Mouse (Mus musculus) embryonic facial prominence, embryonic 11.5 days (tissue): Measurements from ENCODE around the gene Cdc42se2. TPM values are rescaled to one million over a fixed set of nuclear protein-coding genes. Genes with fewer than 3 reads are reported as not detected.

Experiments used
- ATAC-seq: fragments of 200-750 bp; cut with Nextera tagmentation; replicated peaks from 2 replicates; pipeline ENCODE4 v1.8.0; 2017; ENCODE audit warnings: low read depth; ENCODE audit not compliant: insufficient number of reproducible peaks, low FRiP score, low TSS enrichment
- DNase-seq: peaks from one replicate; pipeline ENCODE4 v3.0.0-alpha.2; 2015; ENCODE audit warnings: low spot score
- H3K27ac ChIP-seq: fragments of 300-500 bp; sonication (generic); replicated peaks from 2 replicates; pipeline ENCODE4 v1.5.1; 2014; ENCODE audit warnings: mild to moderate bottlenecking, low read depth, low read length, control low read depth
- H3K27me3 ChIP-seq: fragments of 300-500 bp; sonication (generic); 2 replicates; pipeline ENCODE4 v1.6.1; 2014; ENCODE audit warnings: mild to moderate bottlenecking, low read length, moderate library complexity, mixed read lengths; ENCODE audit not compliant: control insufficient read depth, insufficient read depth
- H3K36me3 ChIP-seq: fragments of 300-500 bp; sonication (generic); replicated peaks from 2 replicates; pipeline ENCODE4 v1.6.1; 2014; ENCODE audit warnings: low read depth, mild to moderate bottlenecking, low read length, moderate library complexity, mixed read lengths; ENCODE audit not compliant: control insufficient read depth, insufficient read depth
- H3K4me1 ChIP-seq: fragments of 300-500 bp; sonication (generic); 2 replicates; pipeline ENCODE4 v1.6.1; 2014; ENCODE audit warnings: low read length, mixed read lengths; ENCODE audit not compliant: control insufficient read depth, insufficient read depth
- H3K4me2 ChIP-seq: fragments of 300-500 bp; sonication (generic); 2 replicates; pipeline ENCODE4 v1.6.1; 2014; ENCODE audit warnings: low read depth, mild to moderate bottlenecking, control low read depth, low read length, moderate library complexity
- H3K4me3 ChIP-seq: fragments of 300-500 bp; sonication (generic); 2 replicates; pipeline ENCODE4 v1.5.1; 2014; ENCODE audit warnings: low read depth, low read length, control low read depth
- H3K9ac ChIP-seq: fragments of 300-500 bp; sonication (generic); replicated peaks from 2 replicates; pipeline ENCODE4 v1.6.1; 2014; ENCODE audit warnings: mild to moderate bottlenecking, control low read depth, low read length
- H3K9me3 ChIP-seq: fragments of 300-500 bp; sonication (generic); replicated peaks from 2 replicates; pipeline ENCODE4 v1.6.1; 2016; ENCODE audit warnings: mild to moderate bottlenecking, low read length, inconsistent platforms, mixed read lengths; ENCODE audit not compliant: control insufficient read depth
- WGBS: fragments of 180-500 bp; shearing (Covaris S2); extraction: QIAGEN DNeasy Blood & Tissue Kit; methylation state at CpG from one replicate; pipeline ENCODE4 v1.1.7; 2014; 5-methylcytosine and 5-hydroxymethylcytosine counted together
- polyA plus RNA-seq: library from polyadenylated mRNA; unstranded; fragments of >200 nt; fragmentation: Nextera tagmentation; extraction: Ambion mirVana; gene quantifications from 2 replicates; pipeline ENCODE4 v1.2.1, GENCODE M21; 2014

Cdc42se2 gene
- polyA plus RNA-seq, 1 experiment from 2014 or later = 150 TPM

GRCm38 (mm10) chr11:54741330-54741729 is 46.1 kb downstream of the Cdc42se2 start:
- H3K36me3 ChIP-seq = no peaks in the 10 kb centered on the region

GRCm38 (mm10) chr11:54739012-54739750 is 48.3 kb downstream of the Cdc42se2 start:
- no peak for ATAC-seq
- no peaks in the 10 kb centered on the region; the same call in 1 of the 2 replicates for H3K36me3 ChIP-seq
- no peak overlapping the region for H3K9ac ChIP-seq

More at GRCm38 (mm10) chr11:54741330-54741729, 46.1 kb downstream of the Cdc42se2 start:
- no peak overlapping the region for H3K4me2 ChIP-seq
- no peaks in the 10 kb centered on the region for H3K27me3 ChIP-seq
- no peak overlapping the region for H3K9ac ChIP-seq
- ATAC-seq (no peak), DNase-seq (no peak)
- H3K4me3 ChIP-seq = no peak overlapping the region
- WGBS = 94% methylated on average over 2 of the region's 2 CpGs
- no peak overlapping the region for H3K27ac ChIP-seq
- H3K4me1 ChIP-seq = no peaks in the 10 kb centered on the region
- no peaks in the 10 kb centered on the region for H3K9me3 ChIP-seq

DNA sequence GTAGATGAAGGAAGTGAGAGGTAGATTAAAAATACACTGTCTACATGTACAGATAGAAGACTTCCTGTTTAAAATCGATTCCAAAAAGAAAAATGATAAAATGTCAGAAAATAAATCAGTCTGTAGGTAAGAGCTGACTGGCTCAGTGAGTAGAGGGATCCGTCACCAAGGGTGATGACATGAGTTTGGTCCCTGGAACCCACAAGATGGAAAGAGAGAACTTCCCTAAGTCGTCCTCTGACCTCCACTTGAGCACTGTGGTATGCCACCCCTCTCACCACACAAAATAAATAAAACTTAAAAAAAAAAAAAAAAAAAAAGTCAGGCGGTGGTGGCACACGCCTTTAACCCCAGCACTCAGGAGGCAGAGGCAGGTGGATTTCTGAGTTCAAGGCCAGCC is 50.6 kb downstream of the Cdc42se2 start:
- H3K4me2 ChIP-seq = no peak overlapping the region
- H3K27ac ChIP-seq = no peak overlapping the region
- H3K9ac ChIP-seq = no peak overlapping the region
- DNase-seq (no peak), ATAC-seq (no peak)
- no peaks in the 10 kb centered on the region for H3K27me3 ChIP-seq
- H3K9me3 ChIP-seq = no peaks in the 10 kb centered on the region
- no peaks in the 10 kb centered on the region for H3K4me1 ChIP-seq
- WGBS = 94% methylated on average over 3 of the region's 5 CpGs
- no peak overlapping the region for H3K4me3 ChIP-seq
- no peaks in the 10 kb centered on the region; the same call in 1 of the 2 replicates for H3K36me3 ChIP-seq

More at GRCm38 (mm10) chr11:54739012-54739750, 48.3 kb downstream of the Cdc42se2 start:
- H3K4me2 ChIP-seq = no peak overlapping the region
- H3K9me3 ChIP-seq = no peaks in the 10 kb centered on the region
- H3K4me1 ChIP-seq = no peaks in the 10 kb centered on the region
- H3K4me3 ChIP-seq = no peak overlapping the region
- 88% methylated on average over 4 of the region's 4 CpGs for WGBS
- DNase-seq = no peak
- H3K27me3 ChIP-seq = no peaks in the 10 kb centered on the region
- H3K27ac ChIP-seq = no peak overlapping the region

- Histone ChIP-seq H3K4me2 (no peak overlapping the region), H3K9ac (no peak overlapping the region), H3K9me3 (no peaks in the 10 kb centered on the region), H3K27me3 (no peaks in the 10 kb centered on the region), H3K4me1 (no peaks in the 10 kb centered on the region), H3K36me3 (no peaks in the 10 kb centered on the region; the same call in 1 of the 2 replicates), H3K27ac (no peak overlapping the region), H3K4me3 (no peak overlapping the region)
- no peak for DNase-seq
- ATAC-seq = no peak
- WGBS = 91% methylated on average over 1 of the region's 1 CpGs
Measured at GRCm38 (mm10) chr11:54735114-54735513, 52.4 kb downstream of the Cdc42se2 start.

GRCm38 (mm10) chr11:54733546-54733945 is 53.9 kb downstream of the Cdc42se2 start:
- H3K4me3 ChIP-seq = no peak overlapping the region

DNA sequence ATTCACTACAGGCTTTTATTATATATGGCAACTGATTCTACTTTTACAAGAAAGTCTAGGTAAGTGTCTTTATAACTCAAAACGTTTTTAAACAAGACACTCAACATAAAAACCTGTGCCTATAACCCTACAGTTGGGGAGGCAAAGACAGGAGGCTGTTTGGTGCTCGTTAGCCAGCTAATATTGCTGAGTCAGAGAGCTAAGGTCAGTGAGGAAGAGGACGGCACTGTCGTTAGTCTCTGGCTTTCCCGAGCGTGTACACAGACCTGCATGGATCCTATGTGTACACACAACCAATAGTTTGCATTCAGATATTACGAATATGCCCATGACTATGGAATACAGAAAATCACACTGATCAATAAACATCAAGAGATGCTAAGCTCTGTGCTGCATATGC is 56.1 kb downstream of the Cdc42se2 start:
- no peak overlapping the region for H3K4me2 ChIP-seq
- H3K4me1 ChIP-seq = no peaks in the 10 kb centered on the region
- no peak for ATAC-seq
- no peak for DNase-seq
- peaks cover 3% of the 10 kb centered on the region for H3K36me3 ChIP-seq
- H3K4me3 ChIP-seq = no peak overlapping the region
- H3K27ac ChIP-seq = no peak overlapping the region
- H3K27me3 ChIP-seq = no peaks in the 10 kb centered on the region
- H3K9ac ChIP-seq = no peak overlapping the region
- WGBS = 85% methylated on average over 7 of the region's 7 CpGs
- H3K9me3 ChIP-seq = no peaks in the 10 kb centered on the region

More at GRCm38 (mm10) chr11:54733546-54733945, 53.9 kb downstream of the Cdc42se2 start:
- Histone ChIP-seq H3K9ac (no peak overlapping the region), H3K9me3 (no peaks in the 10 kb centered on the region), H3K27me3 (no peaks in the 10 kb centered on the region), H3K27ac (no peak overlapping the region), H3K4me1 (no peaks in the 10 kb centered on the region), H3K36me3 (peaks cover 3% of the 10 kb centered on the region; the same call in 1 of the 2 replicates), H3K4me2 (no peak overlapping the region)
- no peak for ATAC-seq
- 83% methylated on average over 7 of the region's 7 CpGs for WGBS
- DNase-seq = no peak

GRCm38 (mm10) chr11:54730931-54731330 is 56.5 kb downstream of the Cdc42se2 start:
- ATAC-seq = no peak
- H3K9ac ChIP-seq = no peak overlapping the region

DNA sequence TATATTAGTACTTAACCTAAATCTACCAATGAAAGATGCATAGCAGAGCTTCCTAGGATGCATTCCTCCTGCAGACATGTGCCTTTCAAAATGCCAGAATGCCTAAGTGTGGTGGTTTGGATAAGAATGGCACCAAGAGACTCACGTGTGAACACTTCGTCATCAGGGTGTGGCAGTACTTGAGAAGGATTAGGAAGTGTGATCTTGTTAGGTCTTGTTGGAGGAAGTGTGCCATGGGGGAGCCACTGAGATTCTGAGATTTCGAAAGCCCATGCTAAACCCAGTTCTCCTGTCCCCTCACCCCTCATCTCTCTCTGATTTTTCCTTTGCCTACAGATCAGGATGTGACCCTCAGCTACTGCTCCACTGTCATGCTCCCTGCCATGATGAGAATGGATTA is 58.2 kb downstream of the Cdc42se2 start:
- Histone ChIP-seq H3K36me3 (peaks cover 3% of the 10 kb centered on the region), H3K4me3 (no peak overlapping the region)
- 88% methylated on average over 3 of the region's 3 CpGs for WGBS

More at GRCm38 (mm10) chr11:54730931-54731330, 56.5 kb downstream of the Cdc42se2 start:
- no peaks in the 10 kb centered on the region for H3K4me1 ChIP-seq
- no peak overlapping the region for H3K27ac ChIP-seq
- H3K36me3 ChIP-seq = peaks cover 3% of the 10 kb centered on the region
- no peak overlapping the region for H3K4me2 ChIP-seq
- 83% methylated on average over 5 of the region's 5 CpGs for WGBS
- H3K27me3 ChIP-seq = no peaks in the 10 kb centered on the region
- no peak for DNase-seq
- H3K4me3 ChIP-seq = no peak overlapping the region
- no peaks in the 10 kb centered on the region for H3K9me3 ChIP-seq

More for the DNA sequence above, 58.2 kb downstream of the Cdc42se2 start:
- DNase-seq = no peak
- H3K27ac ChIP-seq = no peak overlapping the region
- no peaks in the 10 kb centered on the region for H3K27me3 ChIP-seq
- H3K4me1 ChIP-seq = no peaks in the 10 kb centered on the region
- no peak for ATAC-seq
- no peak overlapping the region for H3K9ac ChIP-seq
- H3K4me2 ChIP-seq = no peak overlapping the region
- no peaks in the 10 kb centered on the region for H3K9me3 ChIP-seq
